Mouse (Mus musculus) megakaryocyte-erythroid progenitor cell, adult 5 weeks (primary cell): ENCODE data around the gene Rab27a. TPM values are rescaled to one million over a fixed set of nuclear protein-coding genes. Genes with fewer than 3 reads are reported as not detected.

Experiments used
- polyA plus RNA-seq: library from polyadenylated mRNA; stranded (reverse); fragments of >175 nt; gene quantifications from 2 replicates; pipeline ENCODE4 v1.2.3, GENCODE M21; 2012

The Rab27a gene
- 52.5 and 71.0 TPM in 2 replicates for polyA plus RNA-seq

GRCm38 (mm10) chr9:73044146-73045079 is at the start of gene Rab27a:
Gene Rab27a (plus strand): TSS chr9:73044854.

GRCm38 (mm10) chr9:73040080-73040479 is 4.6 kb upstream of the Rab27a start, which contains the start of gene Pigb:
Gene Pigb (minus strand): TSS chr9:73040378.

GRCm38 (mm10) chr9:73101536-73101935 is 56.9 kb downstream of the Rab27a start, which contains the start of gene Khdc3:
Gene Khdc3 (plus strand): TSS chr9:73101836.

GRCm38 (mm10) chr9:73102181-73102580 is 57.5 kb downstream of the Rab27a start, which contains the start of gene Gm20509:
Gene Gm20509 (plus strand): TSS chr9:73102470.

GRCm38 (mm10) chr9:73112919-73113906 is 68.6 kb downstream of the Rab27a start, which contains the start of gene Rsl24d1:
Gene Rsl24d1 (plus strand): TSS chr9:73113426.

Other genes with a start within 250 kb of the Rab27a start
- under 0.01 and 0.21 TPM in 2 replicates for gene Prtg, start 238.0 kb upstream of the Rab27a start, polyA plus RNA-seq
- gene Pygo1, start 119.2 kb upstream of the Rab27a start, polyA plus RNA-seq = 0.01 and 0.02 TPM in 2 replicates
- 0.05 and 0.23 TPM in 2 replicates for gene Dyx1c1, start 86.1 kb upstream of the Rab27a start, polyA plus RNA-seq
- not detected in 2 replicates for gene Gm44503, start 86.0 kb upstream of the Rab27a start, polyA plus RNA-seq
- 0.83 and 0.96 TPM in 2 replicates for gene Ccpg1os, start 59.5 kb upstream of the Rab27a start, polyA plus RNA-seq
- 6.0 and 8.7 TPM in 2 replicates for gene Ccpg1, start 59.4 kb upstream of the Rab27a start, polyA plus RNA-seq
- 2.5 and 3.4 TPM in 2 replicates for gene Pigb, start 4.5 kb upstream of the Rab27a start, polyA plus RNA-seq
- 0.37 and 0.59 TPM in 2 replicates for gene Khdc3, start 57.0 kb downstream of the Rab27a start, polyA plus RNA-seq
- 0.12 TPM in 1 of 2 replicates, not detected in the other for gene Gm20509, start 57.6 kb downstream of the Rab27a start, polyA plus RNA-seq
- gene Rsl24d1, start 68.6 kb downstream of the Rab27a start, polyA plus RNA-seq = 19.3 and 21.7 TPM in 2 replicates